Mouse (Mus musculus): ENCODE data around the gene Galr3.
A peak's percentile ranks its signal among the peaks of the same experiment; 100 is the strongest.
"Not testable (repeated sequence)": the region's sequence is repeated elsewhere in the genome, so short reads cannot be mapped to it uniquely, and the experiment has no call there.

Gene Galr3

GRCm38 (mm10) chr15:79026511-79027290 lies 15.0 kb upstream of the Galr3 start:
- DNase-seq (ENCODE audit: low spot score), result peak; percentile 88

GRCm38 (mm10) chr15:79027291-79028205 lies 14.1 kb upstream of the Galr3 start:
- peak; percentile 81 for DNase-seq (ENCODE audit: low spot score)

GRCm38 (mm10) chr15:79028237-79028738 lies 13.4 kb upstream of the Galr3 start, which contains the start of gene H1f0:
TSS of gene H1f0 (plus strand) at chr15:79028450.
- peak; percentile 97 for DNase-seq (ENCODE audit: low spot score)

- DNase-seq (ENCODE audit: low spot score), result no peak
Observed at GRCm38 (mm10) chr15:79028823-79029484, 12.7 kb upstream of the Galr3 start.

GRCm38 (mm10) chr15:79029519-79030241 lies 12.0 kb upstream of the Galr3 start:
- DNase-seq (ENCODE audit: low spot score), result no peak

- DNase-seq (ENCODE audit: low spot score), result peak; percentile 86
Observed at GRCm38 (mm10) chr15:79030551-79031435, 10.9 kb upstream of the Galr3 start.

GRCm38 (mm10) chr15:79031908-79032307 lies 9.8 kb upstream of the Galr3 start:
- not testable (repeated sequence) for DNase-seq (ENCODE audit: low spot score)

- no peak for DNase-seq (ENCODE audit: low spot score)
Observed at GRCm38 (mm10) chr15:79037913-79038328, 3.8 kb upstream of the Galr3 start.

- no peak for DNase-seq (ENCODE audit: low spot score)
Observed at GRCm38 (mm10) chr15:79038331-79038730, 3.4 kb upstream of the Galr3 start.

- DNase-seq (ENCODE audit: low spot score), result peak; percentile 67
Observed at GRCm38 (mm10) chr15:79038853-79039252, 2.8 kb upstream of the Galr3 start.

- DNase-seq (ENCODE audit: low spot score), result peak; percentile 44
Observed at GRCm38 (mm10) chr15:79040501-79041416, 926 bp upstream of the Galr3 start.

GRCm38 (mm10) chr15:79042721-79043491 lies 1.2 kb downstream of the Galr3 start:
- no peak for DNase-seq (ENCODE audit: low spot score)

GRCm38 (mm10) chr15:79044837-79045236 lies 3.2 kb downstream of the Galr3 start:
- no peak for DNase-seq (ENCODE audit: low spot score)

- no peak for DNase-seq (ENCODE audit: low spot score)
Observed at GRCm38 (mm10) chr15:79048186-79048585, 6.5 kb downstream of the Galr3 start.

GRCm38 (mm10) chr15:79050160-79050845 lies 8.6 kb downstream of the Galr3 start:
- DNase-seq (ENCODE audit: low spot score), result no peak

GRCm38 (mm10) chr15:79050964-79051363 lies 9.3 kb downstream of the Galr3 start:
- no peak for DNase-seq (ENCODE audit: low spot score)

- DNase-seq (ENCODE audit: low spot score), result no peak
Observed at GRCm38 (mm10) chr15:79051461-79052360, 10.0 kb downstream of the Galr3 start.
